Mouse (Mus musculus): ENCODE results near the gene Nnmt. TPM values are rescaled to one million over a fixed set of nuclear protein-coding genes. Genes with fewer than 3 reads are reported as not detected.

The Nnmt gene
- 0.34 and 0.41 TPM in 2 replicates for polyA plus RNA-seq (2015; fragmentation: Nextera tagmentation; extraction: Ambion mirVana)

GRCm38 (mm10) chr9:48604939-48605598 lies at the start of gene Nnmt:
Nnmt (minus strand) TSS chr9:48605153.
- H3K9me3 ChIP-seq (ENCODE audit: low read length), result no peaks in the 10 kb centered on the region
- no peak within 1 kb of the TSS for H3K4me3 ChIP-seq (ENCODE audit: low read depth, low read length)
- no peak for ATAC-seq
- no peak for DNase-seq
- no peaks in the 10 kb centered on the region for H3K27me3 ChIP-seq (ENCODE audit: insufficient read depth, low read length)
- TF ChIP-seq EP300 (IDR thresholded peaks at IDR 0.05; ENCODE audit: low read depth) (no peak), CTCF (IDR thresholded peaks at IDR 0.05; ENCODE audit: low read depth) (no peak)
- no peak within 1 kb of the TSS for H3K9ac ChIP-seq (replicated peaks)
- no peaks in the 10 kb centered on the region for H3K4me1 ChIP-seq (ENCODE audit: insufficient read depth)
- peak within 1 kb of the TSS; percentile 39; the same call in 1 of the 2 replicates for H3K27ac ChIP-seq (ENCODE audit: low read depth)
- H3K36me3 ChIP-seq (replicated peaks; ENCODE audit: insufficient read depth, low read length), result no peaks in the 10 kb centered on the region
- 38% methylated on average over 8 of the region's 8 CpGs for WGBS (ENCODE audit: insufficient replicate concordance)
- H3K4me2 ChIP-seq (ENCODE audit: low read depth, low read length), result no peak within 1 kb of the TSS; the same call in 1 of the 2 replicates

- Histone ChIP-seq H3K27ac (ENCODE audit: low read depth) (no peak overlapping the region), H3K9ac (replicated peaks) (no peak overlapping the region), H3K36me3 (replicated peaks; ENCODE audit: insufficient read depth, low read length) (peaks cover 11% of the 10 kb centered on the region), H3K9me3 (ENCODE audit: low read length) (peaks cover 5% of the 10 kb centered on the region), H3K4me1 (ENCODE audit: insufficient read depth) (peaks cover 8% of the 10 kb centered on the region), H3K4me3 (ENCODE audit: low read depth, low read length) (no peak overlapping the region), H3K4me2 (ENCODE audit: low read depth, low read length) (no peak overlapping the region), H3K27me3 (ENCODE audit: insufficient read depth, low read length) (no peaks in the 10 kb centered on the region)
- no peak for TF ChIP-seq CTCF (IDR thresholded peaks at IDR 0.05; ENCODE audit: low read depth)
- no peak for TF ChIP-seq EP300 (IDR thresholded peaks at IDR 0.05; ENCODE audit: low read depth)
- ATAC-seq (no peak), DNase-seq (peak; percentile 50)
- WGBS (ENCODE audit: insufficient replicate concordance), result 16% methylated on average over 8 of the region's 8 CpGs
Observed at GRCm38 (mm10) chr9:48654730-48655129, 49.8 kb upstream of the Nnmt start.

- DNase-seq (no peak), ATAC-seq (no peak)
- peaks cover 20% of the 10 kb centered on the region for H3K4me1 ChIP-seq (ENCODE audit: insufficient read depth)
- H3K4me3 ChIP-seq (ENCODE audit: low read depth, low read length), result no peak overlapping the region
- no peak overlapping the region for H3K4me2 ChIP-seq (ENCODE audit: low read depth, low read length)
- TF ChIP-seq EP300 (IDR thresholded peaks at IDR 0.05; ENCODE audit: low read depth) (no peak), CTCF (IDR thresholded peaks at IDR 0.05; ENCODE audit: low read depth) (no peak)
- no peaks in the 10 kb centered on the region for H3K9me3 ChIP-seq (ENCODE audit: low read length)
- WGBS (ENCODE audit: insufficient replicate concordance), result 55% methylated on average over 7 of the region's 7 CpGs
- H3K9ac ChIP-seq (replicated peaks), result no peak overlapping the region
- H3K27me3 ChIP-seq (ENCODE audit: insufficient read depth, low read length), result no peaks in the 10 kb centered on the region
- peaks cover 2% of the 10 kb centered on the region; the same call in 1 of the 2 replicates for H3K36me3 ChIP-seq (replicated peaks; ENCODE audit: insufficient read depth, low read length)
- H3K27ac ChIP-seq (ENCODE audit: low read depth), result no peak overlapping the region
Observed at GRCm38 (mm10) chr9:48653399-48654070, 48.6 kb upstream of the Nnmt start.

GRCm38 (mm10) chr9:48652026-48652425 lies 47.1 kb upstream of the Nnmt start:
- Histone ChIP-seq H3K4me1 (ENCODE audit: insufficient read depth) (peaks cover 30% of the 10 kb centered on the region), H3K27me3 (ENCODE audit: insufficient read depth, low read length) (no peaks in the 10 kb centered on the region), H3K4me2 (ENCODE audit: low read depth, low read length) (no peak overlapping the region), H3K36me3 (replicated peaks; ENCODE audit: insufficient read depth, low read length) (peaks cover 2% of the 10 kb centered on the region; the same call in 1 of the 2 replicates), H3K9ac (replicated peaks) (no peak overlapping the region), H3K9me3 (ENCODE audit: low read length) (no peaks in the 10 kb centered on the region), H3K4me3 (ENCODE audit: low read depth, low read length) (no peak overlapping the region), H3K27ac (ENCODE audit: low read depth) (no peak overlapping the region)
- no peak for ATAC-seq
- WGBS (ENCODE audit: insufficient replicate concordance), result 75% methylated on average over 4 of the region's 4 CpGs
- TF ChIP-seq CTCF (IDR thresholded peaks at IDR 0.05; ENCODE audit: low read depth) (no peak), EP300 (IDR thresholded peaks at IDR 0.05; ENCODE audit: low read depth) (no peak)
- DNase-seq, result no peak

GRCm38 (mm10) chr9:48650846-48651245 lies 45.9 kb upstream of the Nnmt start:
- H3K27me3 ChIP-seq (ENCODE audit: insufficient read depth, low read length), result no peaks in the 10 kb centered on the region
- DNase-seq (no peak), ATAC-seq (no peak)
- peaks cover 30% of the 10 kb centered on the region for H3K4me1 ChIP-seq (ENCODE audit: insufficient read depth)
- peaks cover 2% of the 10 kb centered on the region; the same call in 1 of the 2 replicates for H3K36me3 ChIP-seq (replicated peaks; ENCODE audit: insufficient read depth, low read length)
- H3K9ac ChIP-seq (replicated peaks), result no peak overlapping the region
- 71% methylated on average over 2 of the region's 2 CpGs for WGBS (ENCODE audit: insufficient replicate concordance)
- TF ChIP-seq EP300 (IDR thresholded peaks at IDR 0.05; ENCODE audit: low read depth) (no peak), CTCF (IDR thresholded peaks at IDR 0.05; ENCODE audit: low read depth) (no peak)
- no peak overlapping the region for H3K4me2 ChIP-seq (ENCODE audit: low read depth, low read length)
- no peak overlapping the region for H3K27ac ChIP-seq (ENCODE audit: low read depth)
- no peaks in the 10 kb centered on the region for H3K9me3 ChIP-seq (ENCODE audit: low read length)
- H3K4me3 ChIP-seq (ENCODE audit: low read depth, low read length), result no peak overlapping the region

GRCm38 (mm10) chr9:48649851-48650685 lies 45.1 kb upstream of the Nnmt start:
- peak overlapping the region; percentile 62; the same call in 1 of the 2 replicates for H3K9ac ChIP-seq (replicated peaks)
- no peaks in the 10 kb centered on the region; the same call in 1 of the 2 replicates for H3K36me3 ChIP-seq (replicated peaks; ENCODE audit: insufficient read depth, low read length)
- H3K27ac ChIP-seq (ENCODE audit: low read depth), result no peak overlapping the region
- H3K4me3 ChIP-seq (ENCODE audit: low read depth, low read length), result no peak overlapping the region
- DNase-seq, result peak; percentile 14
- H3K4me1 ChIP-seq (ENCODE audit: insufficient read depth), result peaks cover 27% of the 10 kb centered on the region
- no peak for ATAC-seq
- no peaks in the 10 kb centered on the region for H3K9me3 ChIP-seq (ENCODE audit: low read length)
- 51% methylated on average over 17 of the region's 17 CpGs for WGBS (ENCODE audit: insufficient replicate concordance)
- H3K27me3 ChIP-seq (ENCODE audit: insufficient read depth, low read length), result no peaks in the 10 kb centered on the region
- peak overlapping the region; percentile 65 for H3K4me2 ChIP-seq (ENCODE audit: low read depth, low read length)
- TF ChIP-seq CTCF (IDR thresholded peaks at IDR 0.05; ENCODE audit: low read depth), result no peak
- no peak for TF ChIP-seq EP300 (IDR thresholded peaks at IDR 0.05; ENCODE audit: low read depth)

Measured in liver, postnatal 0 days (tissue).